Mouse (Mus musculus) C2C12 (cell line): ENCODE data around the gene Btbd1.

ENCODE experiments used
- CTCF ChIP-seq: IDR thresholded peaks from one replicate; pipeline ENCODE4 v1.5.1; 2011; ENCODE audit not compliant: control insufficient read depth, insufficient read depth, insufficient read length
- MYOD1 ChIP-seq: IDR thresholded peaks from one replicate; pipeline ENCODE4 v1.6.1; 2011; ENCODE audit warnings: low read depth; ENCODE audit not compliant: control insufficient read depth, insufficient read length
- MYOG ChIP-seq: IDR thresholded peaks from one replicate; pipeline ENCODE4 v1.6.1; 2011; ENCODE audit not compliant: control insufficient read depth, insufficient read length; ENCODE audit errors: extremely low read depth

GRCm38 (mm10) chr7:81828681-81829378 is 401 bp downstream of the Btbd1 start:
- TF ChIP-seq CTCF (no peak), MYOD1 (no peak), MYOG (no peak)
